Mouse (Mus musculus): ENCODE measurements around the gene Slc4a11.

The Slc4a11 gene

DNA sequence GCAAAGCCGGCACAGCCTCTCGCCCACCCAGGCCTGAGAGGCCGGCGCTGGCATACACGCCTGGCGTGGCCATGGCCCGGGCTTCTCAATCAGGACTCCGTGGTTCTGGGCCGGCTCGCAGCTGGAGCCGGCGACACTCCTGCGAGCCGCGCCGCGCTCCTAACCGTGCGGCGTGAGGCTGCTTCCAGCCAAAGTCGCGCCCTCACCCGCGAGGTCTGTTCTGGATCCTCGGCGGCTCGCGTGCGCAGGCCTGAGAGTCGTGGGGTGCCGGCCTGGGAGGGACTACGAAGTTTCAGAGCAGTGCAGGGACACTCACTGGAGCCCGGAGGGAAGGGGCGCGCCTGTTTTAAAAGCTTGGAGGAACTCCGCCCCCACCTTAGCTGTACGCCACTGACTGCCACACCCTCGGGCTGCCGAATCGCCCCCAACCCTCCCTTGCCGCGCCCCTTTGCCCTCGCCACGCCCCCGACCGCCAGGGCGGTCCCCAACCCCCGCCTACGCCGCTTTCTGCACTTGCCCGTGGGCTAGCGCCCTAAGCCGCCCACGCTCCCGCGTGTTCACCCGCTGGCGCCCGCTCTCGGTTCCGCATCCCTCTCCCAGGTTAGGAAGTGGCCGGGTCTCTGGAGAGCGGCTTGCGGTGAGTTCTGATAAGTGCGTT, at the start of gene Slc4a11:
Slc4a11 (minus strand) TSS at position 367 of the 658 bp plus-strand sequence.
- peak; percentile 86 for DNase-seq

DNA sequence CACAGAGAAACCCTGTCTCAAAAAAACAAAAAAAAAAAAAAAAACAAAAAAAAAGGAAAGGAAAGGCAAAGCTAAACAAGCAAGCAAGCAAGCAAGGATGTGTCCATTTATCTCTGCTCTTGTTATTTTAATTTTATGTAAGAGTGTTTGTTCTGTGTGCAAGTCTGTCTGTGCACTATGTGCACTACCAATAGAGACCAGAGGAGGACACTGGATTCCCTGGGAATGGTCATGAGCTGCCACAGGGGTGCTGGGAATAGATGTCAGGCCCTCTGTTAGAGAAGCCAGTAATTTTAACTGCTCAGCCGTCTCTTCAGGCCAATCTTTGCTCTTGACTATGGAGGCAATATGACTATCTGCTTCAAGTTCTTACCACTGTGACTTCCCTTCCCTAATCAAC, 46.3 kb upstream of the Slc4a11 start:
- DNase-seq, result no peak

DNA sequence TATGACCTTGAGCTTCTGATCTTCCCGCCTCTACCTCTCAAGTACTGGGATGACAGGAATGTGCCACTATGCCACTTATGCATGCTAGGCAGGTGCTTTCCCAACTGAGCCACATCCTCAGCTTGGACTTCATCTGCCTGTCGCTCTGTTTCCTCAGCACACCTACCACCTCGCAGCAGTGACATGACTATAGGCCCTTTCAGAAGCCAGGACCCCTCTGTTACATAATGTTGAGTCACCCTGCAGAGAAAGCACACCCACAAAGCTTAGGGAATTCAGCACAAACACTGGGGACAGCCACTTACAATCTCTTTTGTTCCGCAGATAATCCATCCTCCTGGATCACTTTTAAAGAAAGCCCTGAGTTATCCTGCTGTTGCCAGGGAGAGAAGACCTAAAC, 42.8 kb upstream of the Slc4a11 start:
- DNase-seq, result no peak

DNA sequence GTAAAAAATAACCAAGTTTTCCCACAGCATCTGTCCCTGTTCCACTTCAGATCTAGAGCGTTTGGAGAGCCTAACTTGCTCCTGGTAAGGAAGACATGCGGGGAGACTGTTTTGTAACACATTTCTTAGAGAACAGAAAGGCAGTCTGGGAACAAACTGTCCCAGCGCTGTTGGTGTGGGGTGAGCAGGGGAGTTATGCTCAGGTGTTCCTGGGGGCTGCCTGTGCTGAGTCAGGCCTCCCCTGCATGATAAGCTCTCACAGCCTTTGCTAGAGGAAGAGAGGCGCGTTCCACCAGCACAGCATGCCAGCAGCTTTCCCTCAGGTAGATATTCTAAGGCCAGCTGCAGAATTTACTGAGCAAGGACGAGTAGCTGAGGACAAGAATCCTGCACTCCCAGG, 40.7 kb upstream of the Slc4a11 start:
- no peak for DNase-seq

DNA sequence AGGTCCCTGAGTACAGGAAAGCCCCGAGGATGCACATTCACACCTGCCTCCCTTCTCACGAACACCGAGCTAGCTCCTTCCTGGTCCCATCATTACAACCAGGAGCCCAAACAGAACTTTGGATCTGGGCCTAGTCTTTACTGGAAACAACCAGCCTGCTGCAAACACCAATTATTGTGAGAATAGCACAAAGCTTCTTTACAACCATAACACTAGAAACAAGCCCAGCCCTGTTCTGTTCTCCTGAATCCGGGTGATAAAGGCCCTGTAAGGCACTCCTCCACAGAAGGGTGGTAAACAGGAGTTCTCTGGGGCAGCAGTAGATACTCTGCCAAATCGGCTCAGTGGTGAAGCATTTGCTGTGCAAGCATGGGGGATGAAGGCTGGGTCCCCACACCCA, 38.0 kb upstream of the Slc4a11 start:
- no peak for DNase-seq

DNA sequence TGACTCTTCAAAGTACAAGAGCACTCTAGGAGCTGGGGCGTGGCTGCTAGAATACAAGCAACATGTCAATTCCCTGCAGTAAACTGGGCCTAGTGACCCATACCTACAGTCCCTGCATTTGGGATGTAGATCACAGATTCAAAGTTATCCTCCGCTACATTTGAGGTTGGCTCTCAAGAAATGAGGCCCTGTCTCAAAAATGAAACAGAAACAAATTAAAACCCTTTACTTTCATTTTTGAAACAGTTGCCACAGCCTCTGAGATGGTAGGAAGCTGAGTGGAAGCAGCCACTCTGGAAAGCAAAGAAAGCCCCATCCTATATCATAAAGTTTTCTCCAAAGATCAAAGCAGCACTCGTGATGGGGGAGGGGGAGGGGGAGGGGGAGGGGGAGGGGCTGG, 36.1 kb upstream of the Slc4a11 start:
- DNase-seq, result no peak

DNA sequence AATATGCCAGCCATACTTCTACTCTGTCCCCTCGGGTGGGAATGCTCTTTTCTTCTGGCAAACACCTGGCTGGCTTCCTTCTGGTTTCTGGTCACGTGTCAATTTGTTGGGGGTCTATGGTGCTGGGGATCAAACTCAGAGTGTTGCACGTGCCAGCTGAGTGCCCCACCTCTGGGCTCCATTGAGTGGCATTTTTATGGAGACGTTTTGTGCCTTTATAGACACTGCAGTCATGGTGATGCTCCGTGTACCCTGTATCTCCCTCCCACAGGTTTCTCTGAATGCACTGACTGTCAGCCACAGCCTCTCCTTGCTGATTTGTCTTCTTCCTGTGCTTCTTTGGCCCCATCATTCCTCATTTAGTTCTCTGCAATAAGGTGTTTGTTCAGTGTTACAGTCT, 34.5 kb upstream of the Slc4a11 start:
- no peak for DNase-seq

DNA sequence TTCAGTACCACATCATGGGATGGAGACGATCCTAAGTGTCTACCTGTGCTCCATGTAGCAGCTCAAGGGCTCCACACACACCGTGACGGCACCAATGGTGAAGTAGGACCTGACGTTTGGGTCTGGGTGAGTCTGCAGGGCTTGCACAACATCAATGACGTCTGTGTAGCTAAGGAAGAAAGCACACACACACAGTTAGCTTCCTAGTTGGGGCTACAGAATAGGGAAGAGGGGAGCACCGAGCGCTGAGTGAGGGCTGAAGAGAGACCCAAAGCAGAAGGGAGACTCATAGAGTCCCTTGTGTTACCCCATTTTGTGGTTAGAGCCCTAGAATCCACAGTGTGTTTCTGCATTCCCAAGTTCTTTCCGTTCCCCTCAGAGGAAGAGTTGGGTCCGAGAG, 33.4 kb upstream of the Slc4a11 start:
- no peak for DNase-seq

DNA sequence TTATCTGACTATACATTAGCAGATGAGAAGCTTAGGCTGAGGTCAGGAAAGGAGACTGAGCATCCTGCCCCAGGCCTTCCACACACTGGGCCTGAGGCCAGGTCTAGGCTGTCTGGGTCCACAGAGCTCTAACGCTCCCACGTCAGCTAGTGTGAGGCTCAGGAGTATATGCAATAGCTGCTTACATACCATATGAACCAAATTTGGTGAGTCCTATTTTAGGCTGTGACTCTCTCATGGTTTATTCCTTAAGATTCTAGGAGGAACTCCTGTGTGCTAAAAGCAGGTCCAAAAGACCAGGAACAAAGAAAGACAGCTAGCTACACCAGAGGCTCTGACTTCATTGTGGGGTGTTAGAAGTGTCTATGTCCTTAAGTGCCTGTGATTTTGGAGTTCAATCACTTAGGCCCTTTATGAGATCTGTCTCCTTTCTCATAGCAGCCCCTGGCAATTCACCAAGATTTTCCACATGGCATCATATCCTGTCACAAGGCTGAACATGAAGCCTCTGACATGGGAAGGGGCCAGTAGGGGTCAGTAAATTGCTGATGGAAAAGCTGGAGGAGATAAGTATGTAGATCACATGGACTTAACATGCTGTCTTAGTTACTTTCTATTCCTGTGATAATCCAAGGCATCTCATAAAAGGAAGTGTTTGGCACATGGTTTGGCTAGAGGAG, 31.7 kb upstream of the Slc4a11 start:
- DNase-seq, result no peak

DNA sequence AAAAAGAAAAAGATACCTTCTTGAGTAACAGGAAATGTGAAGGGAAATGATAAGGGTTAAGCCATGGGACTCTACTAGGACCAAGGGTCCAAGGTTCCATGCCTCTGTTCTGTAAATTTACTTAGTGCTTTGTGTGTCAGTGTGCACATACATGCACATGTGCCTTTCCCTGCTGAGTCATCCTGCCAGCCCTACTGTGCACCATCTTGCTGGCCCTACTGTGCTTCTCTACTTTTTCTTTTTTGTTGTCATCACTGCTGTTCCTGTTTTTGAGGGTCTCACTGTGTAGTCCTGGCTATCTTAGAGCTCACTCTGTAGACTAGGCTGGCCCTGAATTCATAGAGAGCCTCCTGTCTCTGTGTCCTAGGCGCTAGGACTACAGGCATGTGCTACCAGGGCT, 30.4 kb upstream of the Slc4a11 start:
- no peak for DNase-seq

DNA sequence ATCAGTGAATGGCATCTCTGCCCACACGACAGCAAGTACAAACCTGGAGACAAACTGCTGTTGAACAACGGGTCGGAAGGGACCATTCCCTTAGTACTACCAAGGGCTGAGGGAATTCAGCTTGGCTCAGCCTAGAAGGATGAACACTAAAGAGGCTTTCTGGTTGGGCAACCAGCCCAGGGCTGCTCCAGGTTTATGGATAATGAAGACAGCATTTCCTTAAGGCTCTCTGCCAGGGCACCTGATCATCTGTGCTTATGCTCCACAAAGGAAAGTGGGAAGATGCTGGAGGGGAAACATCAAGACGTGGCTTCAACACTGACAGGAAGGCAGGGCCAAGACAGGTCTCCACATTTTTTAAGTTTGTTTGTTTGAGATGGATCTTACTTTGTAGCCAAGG, 27.1 kb upstream of the Slc4a11 start:
- DNase-seq, result no peak

DNA sequence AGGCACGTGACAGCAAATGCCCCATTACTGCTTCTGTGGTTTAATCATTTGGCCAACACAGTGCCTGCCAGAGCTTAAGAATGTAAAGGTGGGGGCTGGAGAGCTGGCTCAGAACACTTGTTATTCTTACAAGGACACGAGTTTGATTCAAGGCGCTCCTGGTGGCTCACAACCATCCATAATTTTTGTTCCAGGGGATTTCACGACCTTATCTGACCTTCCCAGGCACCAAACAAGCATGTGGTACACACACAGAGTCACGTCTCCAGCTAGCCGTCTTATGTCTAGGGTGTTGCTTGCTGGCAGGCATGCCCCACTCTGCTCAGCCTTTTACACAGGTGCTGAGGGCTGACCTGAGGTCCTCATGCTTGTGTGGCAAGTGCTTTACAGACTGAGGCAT, 20.6 kb upstream of the Slc4a11 start:
- no peak for DNase-seq

DNA sequence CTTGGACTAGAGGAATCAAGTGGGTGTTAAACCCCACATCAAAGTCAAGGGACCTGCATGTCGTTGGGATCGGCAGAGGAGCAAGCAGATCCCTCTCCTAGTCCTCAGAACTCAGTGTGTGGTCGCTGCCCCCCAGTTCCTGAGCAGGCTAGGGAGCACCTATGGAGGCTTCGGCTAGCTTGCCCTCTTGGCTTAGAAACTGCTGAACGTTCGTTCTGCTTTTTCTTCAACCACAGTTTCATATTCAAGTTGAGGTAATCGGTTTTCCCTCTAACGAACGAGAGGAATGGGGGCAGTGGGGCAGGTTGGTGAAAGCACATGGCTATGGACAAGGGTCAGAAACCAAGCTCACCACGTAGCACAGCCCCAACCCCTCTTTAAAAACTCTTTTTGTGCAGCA, 9.7 kb upstream of the Slc4a11 start:
- no peak for DNase-seq

DNA sequence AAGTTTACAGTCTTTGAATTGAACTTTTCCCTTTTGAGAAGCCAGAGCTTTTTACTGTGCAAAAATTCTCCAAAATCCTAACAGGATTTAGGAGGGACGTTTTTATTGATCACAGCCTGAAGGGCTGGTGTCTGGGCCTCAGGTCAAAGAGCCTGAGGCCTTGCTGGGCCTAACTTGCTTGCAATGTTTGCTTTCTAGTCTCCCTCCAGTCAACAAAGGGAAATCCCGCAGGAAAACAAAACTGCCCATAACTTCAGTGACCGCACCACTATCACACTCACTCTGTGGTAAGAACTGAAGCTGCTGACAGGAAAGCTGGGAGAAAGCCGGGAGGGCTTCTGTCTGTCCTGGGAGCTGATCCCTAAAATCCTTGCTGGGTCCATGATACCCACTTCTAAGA, 9.3 kb upstream of the Slc4a11 start:
- no peak for DNase-seq

DNA sequence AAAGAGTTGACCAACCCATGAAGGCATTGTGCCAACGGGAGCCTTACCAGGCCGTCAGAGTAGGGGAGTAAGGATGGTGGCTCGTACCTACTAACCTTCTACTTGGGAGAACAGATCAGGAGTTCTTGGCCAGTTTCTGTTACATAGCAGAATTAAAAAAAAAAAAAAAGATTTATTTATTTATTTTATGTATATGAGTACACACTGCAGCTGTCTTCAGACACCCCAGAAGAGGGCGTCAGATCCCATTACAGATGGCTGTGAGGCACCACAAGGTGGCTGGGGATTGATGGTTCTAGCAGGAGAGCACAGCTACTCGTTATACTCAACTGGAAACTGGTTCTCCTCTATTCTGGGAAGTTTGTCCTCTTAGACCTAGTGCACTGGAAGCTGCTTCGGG, 7.9 kb upstream of the Slc4a11 start:
- DNase-seq, result no peak

DNA sequence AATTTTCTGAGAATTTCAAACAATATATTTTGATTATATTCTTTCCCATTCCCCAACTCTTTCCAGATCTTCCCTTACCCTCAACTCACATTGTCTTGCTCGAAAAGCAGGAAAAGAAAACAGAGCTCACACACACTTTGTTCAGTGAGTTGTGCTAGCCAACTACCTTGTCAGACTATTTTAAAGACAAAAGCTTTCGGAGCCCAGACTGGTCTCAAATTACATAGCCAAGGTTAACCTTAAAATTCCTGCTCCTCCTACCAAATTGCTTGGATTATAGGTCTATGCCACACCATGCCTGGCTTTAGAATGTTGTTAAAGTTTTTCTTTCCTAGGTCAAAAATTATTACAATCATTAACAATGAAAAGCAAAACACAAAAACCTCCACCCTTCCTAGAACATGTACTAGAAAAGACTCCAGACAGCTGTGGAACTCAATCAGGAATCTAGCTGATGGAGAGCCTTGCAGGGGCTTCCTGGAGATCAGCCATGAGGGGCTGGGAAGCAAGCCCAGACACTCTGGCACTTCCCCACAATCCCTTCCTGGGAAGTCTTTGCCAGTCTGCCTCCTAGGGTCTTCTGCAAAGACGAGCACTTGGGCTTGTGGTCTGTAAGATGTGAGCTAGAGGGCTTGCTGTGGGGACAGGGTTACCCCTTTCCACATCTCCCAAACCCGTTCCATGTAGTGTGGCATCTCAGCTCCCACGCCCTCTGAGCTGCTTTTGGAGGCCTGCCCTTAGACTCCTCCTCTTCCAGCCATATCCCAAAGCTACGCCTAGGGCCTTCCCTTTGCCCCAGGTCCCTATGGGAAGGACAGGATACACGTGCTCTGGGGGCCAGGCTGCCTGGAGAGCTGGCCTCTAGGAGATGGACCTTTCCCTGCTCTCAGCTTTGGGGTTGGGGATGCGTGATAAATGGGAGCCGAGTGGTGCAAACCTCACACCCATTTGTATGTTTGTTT, 7.0 kb upstream of the Slc4a11 start:
- DNase-seq, result no peak

DNA sequence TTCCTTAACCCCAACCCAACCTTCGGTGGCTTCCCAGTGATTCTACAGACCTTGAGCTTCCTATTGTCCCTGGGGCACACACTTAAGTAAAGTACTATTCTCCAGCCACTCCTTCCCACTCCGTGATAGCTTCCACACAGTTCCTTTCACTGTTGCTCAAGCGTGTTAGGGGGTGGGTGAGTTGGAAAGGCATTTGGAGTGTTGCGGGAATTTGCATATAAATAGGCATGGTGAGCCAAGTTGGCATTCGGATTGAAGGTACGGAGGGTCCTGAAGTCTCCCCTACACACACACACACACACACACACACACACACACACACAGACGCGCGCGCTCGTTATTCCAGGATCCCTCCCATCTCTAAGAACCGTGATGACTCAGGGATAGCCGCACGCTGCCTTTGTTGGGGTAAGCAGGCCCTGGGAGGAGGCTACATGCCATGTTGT, 525 bp upstream of the Slc4a11 start:
- DNase-seq, result no peak

DNA sequence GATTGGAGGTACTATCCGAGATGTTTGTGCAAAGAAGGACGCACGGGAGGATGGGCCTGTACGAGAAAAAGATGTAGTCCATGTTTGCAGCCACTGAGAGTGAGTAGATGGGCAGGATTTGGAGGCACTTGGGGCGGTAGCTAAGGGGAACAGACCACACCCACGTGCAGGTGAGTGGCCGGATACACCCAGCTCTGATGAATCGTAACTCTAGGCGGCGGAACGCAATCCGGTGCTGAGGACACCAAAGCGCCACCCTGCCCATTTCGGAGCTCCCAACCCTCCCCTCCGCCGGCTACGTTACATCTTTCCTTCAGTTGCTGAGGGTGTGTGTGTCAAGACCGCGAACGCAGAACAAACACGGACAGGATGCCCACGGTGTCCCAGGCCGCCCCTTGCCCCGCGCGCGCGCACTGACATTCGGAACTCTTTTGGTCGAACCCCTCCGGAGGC, 593 bp downstream of the Slc4a11 start:
- peak; percentile 38 for DNase-seq

DNA sequence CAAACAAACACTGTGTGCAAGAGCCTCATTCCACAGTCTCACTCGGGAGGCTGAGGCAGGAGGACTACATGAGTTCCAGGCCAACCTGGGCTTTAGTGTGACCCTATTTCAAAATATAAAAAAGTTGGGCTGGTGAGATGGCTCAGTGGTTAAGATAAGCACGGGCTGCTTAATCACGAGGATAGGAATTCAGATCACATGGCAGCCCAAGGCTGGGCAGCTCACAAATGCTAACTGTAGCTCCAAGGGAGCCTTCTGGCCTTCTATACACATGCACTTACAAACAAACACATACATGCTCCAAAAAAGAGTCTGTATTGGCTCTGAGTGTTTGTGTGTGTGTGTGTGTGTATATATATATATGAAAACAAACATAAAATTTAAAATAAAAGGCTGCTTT, 3.8 kb downstream of the Slc4a11 start:
- no peak for DNase-seq

DNA sequence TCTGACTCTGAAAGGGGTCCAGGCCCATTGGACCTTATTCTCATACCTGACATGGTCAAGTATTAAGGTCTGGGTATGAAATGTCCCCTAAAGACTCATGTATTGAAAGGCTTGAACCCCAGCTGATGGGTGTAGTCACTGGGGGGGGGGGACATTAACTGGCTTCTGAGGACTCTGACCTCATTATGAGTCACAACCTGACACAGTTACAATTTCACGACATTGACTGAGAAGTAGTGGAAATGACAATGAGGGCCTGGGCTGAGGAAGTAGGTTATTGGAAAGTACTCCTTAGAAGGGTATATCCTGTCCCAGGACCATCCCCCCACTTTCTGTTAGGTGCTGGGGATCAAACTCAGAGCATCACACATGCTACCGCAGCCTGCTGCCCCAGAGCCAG, 8.3 kb downstream of the Slc4a11 start:
- no peak for DNase-seq

DNA sequence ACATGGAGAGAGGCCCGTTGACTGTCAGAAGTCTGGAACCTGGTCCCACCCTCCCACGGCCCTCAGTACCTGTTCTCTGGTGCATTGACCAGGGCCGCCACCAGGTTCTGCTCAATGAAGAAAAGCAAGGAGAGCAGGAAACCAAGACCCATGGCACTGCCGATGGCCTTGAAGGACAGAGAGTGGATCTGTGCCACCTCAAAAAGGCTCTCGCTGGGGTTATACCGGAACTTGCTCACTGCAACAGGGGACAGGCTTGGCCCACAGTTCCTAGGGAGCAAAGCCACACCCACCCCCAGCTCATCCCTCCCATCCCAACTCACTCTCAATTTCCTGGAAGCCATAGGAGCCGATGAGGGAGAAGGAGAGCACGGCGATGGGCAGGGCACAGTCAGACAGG, 11.9 kb downstream of the Slc4a11 start:
- no peak for DNase-seq

DNA sequence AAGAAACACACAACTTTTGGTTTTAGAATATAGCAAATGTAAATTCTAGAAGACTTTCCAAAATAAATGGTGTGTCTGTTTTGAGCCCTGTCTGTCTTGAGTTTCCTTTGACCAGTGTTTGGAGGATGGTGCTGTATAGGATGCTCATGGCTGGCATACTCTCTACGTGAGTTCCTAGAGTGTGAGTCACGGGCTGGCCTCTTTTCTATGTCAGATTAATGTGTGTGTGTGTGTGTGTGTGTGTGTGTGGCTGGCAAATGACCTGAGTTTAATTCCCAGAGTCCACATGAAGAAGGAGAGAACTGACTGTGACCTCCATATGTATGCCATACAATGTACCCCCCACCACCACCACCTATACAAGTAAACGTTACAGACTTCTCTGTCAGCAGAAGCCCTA, 15.8 kb downstream of the Slc4a11 start:
- DNase-seq, result no peak

DNA sequence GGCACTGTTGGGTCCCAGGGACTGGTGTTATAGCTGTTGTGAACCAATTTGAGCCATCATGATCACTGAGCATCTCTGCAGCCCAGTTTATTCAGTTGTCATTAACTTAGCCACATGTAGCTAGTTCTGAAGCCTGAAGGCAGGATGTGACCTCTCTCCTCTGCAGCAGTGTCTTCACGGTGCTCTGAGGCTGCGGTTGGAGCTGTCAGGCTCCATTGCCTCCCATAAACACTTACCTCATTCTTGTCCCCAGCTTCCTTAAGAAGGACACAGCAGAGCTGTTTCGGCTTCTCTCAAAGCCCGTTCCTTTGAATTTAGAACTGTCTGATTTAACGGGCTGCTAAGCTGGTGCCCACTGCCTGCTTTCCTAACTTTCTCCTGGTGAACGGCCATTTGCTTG, 17.4 kb downstream of the Slc4a11 start:
- no peak for DNase-seq

DNA sequence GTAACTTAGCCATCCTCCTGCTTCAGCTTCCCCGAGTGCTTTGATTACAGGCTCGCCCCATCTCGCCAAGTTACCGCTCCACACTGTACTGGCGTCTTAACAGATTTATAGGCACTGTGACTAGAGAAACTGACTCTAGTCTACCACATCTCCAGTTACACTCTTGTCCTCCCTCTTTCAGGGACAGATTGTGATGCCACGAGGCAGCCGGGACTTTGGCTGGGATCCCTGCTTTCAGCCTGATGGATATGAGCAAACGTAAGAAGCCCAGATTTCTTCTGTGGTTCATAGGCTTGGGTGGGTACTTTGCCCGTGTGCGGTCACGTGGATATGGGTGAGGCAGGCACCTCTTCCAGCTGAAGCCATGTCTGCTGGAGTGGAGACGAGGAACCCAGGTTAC, 18.2 kb downstream of the Slc4a11 start:
- no peak for DNase-seq

Data from thymus, postnatal 4 days (tissue).